ENCODE assay signal across 9 mouse cellular contexts in genomic region chrX:143666991-143667390, GRCm38 (mm10).
A peak's percentile ranks its signal among the peaks of the same experiment; 100 is the strongest.
DNase-seq lines count a peak whose midpoint lies in the region; ATAC-seq and TF ChIP-seq lines count a peak whose summit lies in the region.
"Had no signal": no experiment of that assay in that cellular context is flagged by ENCODE, and none has a peak within 500 bp of the region (broad histone marks: within the 10 kb centered on the region; RNA-seq: fewer than 3 reads in every experiment).

No protein-coding gene starts in this region.

- H3K9me3 ChIP-seq in liver, postnatal 0 days (ENCODE audit: low read length): no peaks in the 10 kb centered on the region
- no peaks in the 10 kb centered on the region for H3K9me3 ChIP-seq in liver, embryonic 11.5 days (ENCODE audit: control insufficient read depth, low read length)
- no peaks in the 10 kb centered on the region for H3K9me3 ChIP-seq in forebrain, embryonic 16.5 days (ENCODE audit: control insufficient read depth, low read length)
- H3K9me3 ChIP-seq in neural tube, embryonic 15.5 days (replicated peaks): no peaks in the 10 kb centered on the region
- H3K9me3 ChIP-seq: limb, embryonic 13.5 days had no signal

- H3K36me3 ChIP-seq in liver, postnatal 0 days (replicated peaks; ENCODE audit: insufficient read depth, low read length): no peaks in the 10 kb centered on the region
- no peaks in the 10 kb centered on the region for H3K36me3 ChIP-seq in liver, embryonic 11.5 days (ENCODE audit: control insufficient read depth, insufficient read depth, low read length)
- no peaks in the 10 kb centered on the region for H3K36me3 ChIP-seq in forebrain, embryonic 16.5 days (ENCODE audit: control insufficient read depth, insufficient read depth)
- no peaks in the 10 kb centered on the region for H3K36me3 ChIP-seq in neural tube, embryonic 15.5 days
- H3K36me3 ChIP-seq: limb, embryonic 13.5 days had no signal

- 18% methylated on average over 4 of the region's 4 CpGs for WGBS in liver, postnatal 0 days (ENCODE audit: insufficient replicate concordance)
- WGBS in liver, embryonic 11.5 days: 29% methylated on average over 4 of the region's 4 CpGs
- 32% methylated on average over 4 of the region's 4 CpGs for WGBS in forebrain, embryonic 16.5 days
- WGBS in neural tube, embryonic 15.5 days: 49% methylated on average over 4 of the region's 4 CpGs

- ATAC-seq in liver, postnatal 0 days: no peak
- no peak for ATAC-seq in liver, embryonic 11.5 days (replicated peaks; ENCODE audit: low FRiP score)
- ATAC-seq in forebrain, embryonic 16.5 days: no peak
- ATAC-seq in neural tube, embryonic 15.5 days (ENCODE audit: low FRiP score): no peak

- TF ChIP-seq CTCF in liver, postnatal 0 days (IDR thresholded peaks at IDR 0.05; ENCODE audit: low read depth): peak; percentile 13; the same call in 1 of the 2 replicates

- no peak overlapping the region for H3K4me3 ChIP-seq in liver, postnatal 0 days (ENCODE audit: low read depth, low read length)
- no peak overlapping the region for H3K4me3 ChIP-seq in liver, embryonic 11.5 days (ENCODE audit: low read depth, low read length)
- H3K4me3 ChIP-seq in forebrain, embryonic 16.5 days (replicated peaks; ENCODE audit: low read length): peak overlapping the region; percentile 14
- H3K4me3 ChIP-seq in neural tube, embryonic 15.5 days (replicated peaks): no peak overlapping the region
- H3K4me3 ChIP-seq: limb, embryonic 13.5 days had no signal

- H3K27ac ChIP-seq in liver, postnatal 0 days (ENCODE audit: low read depth): no peak overlapping the region
- no peak overlapping the region for H3K27ac ChIP-seq in liver, embryonic 11.5 days (ENCODE audit: low read depth, low read length)
- H3K27ac ChIP-seq in forebrain, embryonic 16.5 days (ENCODE audit: low read length): no peak overlapping the region
- no peak overlapping the region for H3K27ac ChIP-seq in neural tube, embryonic 15.5 days (replicated peaks)
- H3K27ac ChIP-seq: limb, embryonic 13.5 days had no signal

- TF ChIP-seq EP300 in liver, postnatal 0 days (IDR thresholded peaks at IDR 0.05; ENCODE audit: low read depth): no peak

- H3K4me1 ChIP-seq in liver, postnatal 0 days (ENCODE audit: insufficient read depth): no peaks in the 10 kb centered on the region
- no peaks in the 10 kb centered on the region for H3K4me1 ChIP-seq in liver, embryonic 11.5 days (replicated peaks; ENCODE audit: control insufficient read depth, insufficient read depth, low read length)
- H3K4me1 ChIP-seq in forebrain, embryonic 16.5 days (replicated peaks; ENCODE audit: control insufficient read depth, insufficient read depth, low read length): peaks cover 4% of the 10 kb centered on the region; the same call in 1 of the 2 replicates
- peaks cover 6% of the 10 kb centered on the region; the same call in 1 of the 2 replicates for H3K4me1 ChIP-seq in neural tube, embryonic 15.5 days
- H3K4me1 ChIP-seq: limb, embryonic 13.5 days had no signal

- DNase-seq in cerebellum, adult 11 months: peak; percentile 3
- DNase-seq in cerebellum, adult 11-12 months: no peak
- DNase-seq in liver, postnatal 0 days: no peak
- no peak for DNase-seq in liver, embryonic 11.5 days (ENCODE audit: low spot score)
- DNase-seq in heart, adult 11 months: no peak
- no peak for DNase-seq in gastrocnemius, postnatal 25 days

- H3K4me2 ChIP-seq in liver, postnatal 0 days (ENCODE audit: low read depth, low read length): no peak overlapping the region
- no peak overlapping the region for H3K4me2 ChIP-seq in liver, embryonic 11.5 days
- H3K4me2 ChIP-seq in forebrain, embryonic 16.5 days (ENCODE audit: low read length): peak overlapping the region; percentile 35
- H3K4me2 ChIP-seq in neural tube, embryonic 15.5 days: peak overlapping the region; percentile 55
- H3K4me2 ChIP-seq: limb, embryonic 13.5 days had no signal

- no peak overlapping the region for H3K9ac ChIP-seq in liver, postnatal 0 days (replicated peaks)
- no peak overlapping the region for H3K9ac ChIP-seq in liver, embryonic 11.5 days (ENCODE audit: low read depth, low read length)
- H3K9ac ChIP-seq in forebrain, embryonic 16.5 days (replicated peaks; ENCODE audit: low read depth, low read length): no peak overlapping the region
- H3K9ac ChIP-seq in neural tube, embryonic 15.5 days (replicated peaks): no peak overlapping the region
- H3K9ac ChIP-seq: limb, embryonic 13.5 days had no signal

- H3K27me3 ChIP-seq in liver, postnatal 0 days (ENCODE audit: insufficient read depth, low read length): no peaks in the 10 kb centered on the region
- H3K27me3 ChIP-seq in liver, embryonic 11.5 days (replicated peaks; ENCODE audit: control insufficient read depth, insufficient read depth, low read length): peaks cover 13% of the 10 kb centered on the region; the same call in 1 of the 2 replicates
- H3K27me3 ChIP-seq in forebrain, embryonic 16.5 days (replicated peaks; ENCODE audit: control insufficient read depth, insufficient read depth, low read length): 0 out of 2 replicates have a peak, but pooled peaks cover 3% of the 10 kb centered on the region
- no peaks in the 10 kb centered on the region for H3K27me3 ChIP-seq in neural tube, embryonic 15.5 days (replicated peaks)

Comparison
In these comparisons a context has a peak if more than half of its experiments do, and no peak if none do; other contexts are left out.
1. H3K4me2 ChIP-seq: peak in forebrain, embryonic 16.5 days (single experiment) and neural tube, embryonic 15.5 days (single experiment); none in liver, postnatal 0 days (single experiment) and liver, embryonic 11.5 days (single experiment).